Mouse (Mus musculus) spleen, adult 10 weeks (tissue): ENCODE results near the gene Zfp942. TPM values are rescaled to one million over a fixed set of nuclear protein-coding genes. Genes with fewer than 3 reads are reported as not detected.

ENCODE experiments used
- polyA plus RNA-seq: library from polyadenylated mRNA; stranded (reverse); fragments of 350-450 nt; fragmentation: Illumina TruSeq; extraction: RNeasy Lipid Tissue Mini Kit (QIAGEN cat#74804); gene quantifications from one replicate; pipeline ENCODE4 v1.2.3, GENCODE M21; 2015; ENCODE audit warnings: low replicate concordance; ENCODE audit not compliant: insufficient read depth

Gene Zfp942
- 33.5 TPM for polyA plus RNA-seq

GRCm38 (mm10) chr17:21962107-21962907, at the start of gene Zfp942, which contains the start of gene Zfp943:
Gene Zfp942, minus strand, starts transcription at chr17:21962464.
Gene Zfp943, plus strand, starts transcription at chr17:21962552.

GRCm38 (mm10) chr17:21909456-21910052, 52.7 kb downstream of the Zfp942 start, which contains the start of gene Zfp995:
Gene Zfp995, minus strand, starts transcription at chr17:21909926.

Other genes starting within 250 kb of the Zfp942 start
- gene Zfp229, start 231.7 kb downstream of the Zfp942 start, polyA plus RNA-seq: 4.5 TPM
- gene Zfp820, start 116.7 kb downstream of the Zfp942 start, polyA plus RNA-seq: 1.5 TPM
- 9.6 TPM for gene Zfp995, start 52.5 kb downstream of the Zfp942 start, polyA plus RNA-seq
- gene Zfp943, start 88 bp upstream of the Zfp942 start, polyA plus RNA-seq: 58.8 TPM
- 1.0 TPM for gene Zfp947, start 203.7 kb upstream of the Zfp942 start, polyA plus RNA-seq